Mouse (Mus musculus): Measurements from ENCODE around the gene Gm11492. TPM values are rescaled to one million over a fixed set of nuclear protein-coding genes. Genes with fewer than 3 reads are reported as not detected.
A peak's percentile ranks its signal among the peaks of the same experiment; 100 is the strongest.

Gm11492 gene
- not detected in 2 replicates for total RNA-seq (2017)

GRCm38 (mm10) chr11:87566501-87566900 lies at the start of gene Gm11492:
Gm11492 (plus strand) TSS chr11:87566653.
- no peak for ATAC-seq (replicated peaks; ENCODE audit: low read depth, poor library complexity, severe bottlenecking)

- peak; percentile 96 for ATAC-seq (replicated peaks; ENCODE audit: low read depth, poor library complexity, severe bottlenecking)
Observed at GRCm38 (mm10) chr11:87519260-87519659, 47.2 kb upstream of the Gm11492 start.

GRCm38 (mm10) chr11:87523466-87523865 lies 43.0 kb upstream of the Gm11492 start:
- ATAC-seq (replicated peaks; ENCODE audit: low read depth, poor library complexity, severe bottlenecking), result peak; percentile 50

- ATAC-seq (replicated peaks; ENCODE audit: low read depth, poor library complexity, severe bottlenecking), result no peak
Observed at GRCm38 (mm10) chr11:87523967-87524366, 42.5 kb upstream of the Gm11492 start.

- no peak for ATAC-seq (replicated peaks; ENCODE audit: low read depth, poor library complexity, severe bottlenecking)
Observed at GRCm38 (mm10) chr11:87524780-87525179, 41.7 kb upstream of the Gm11492 start.

GRCm38 (mm10) chr11:87527364-87527763 lies 39.1 kb upstream of the Gm11492 start:
- ATAC-seq (replicated peaks; ENCODE audit: low read depth, poor library complexity, severe bottlenecking), result peak; percentile 71

- ATAC-seq (replicated peaks; ENCODE audit: low read depth, poor library complexity, severe bottlenecking), result no peak
Observed at GRCm38 (mm10) chr11:87527990-87528389, 38.5 kb upstream of the Gm11492 start.

GRCm38 (mm10) chr11:87531695-87532094 lies 34.8 kb upstream of the Gm11492 start:
- ATAC-seq (replicated peaks; ENCODE audit: low read depth, poor library complexity, severe bottlenecking), result no peak

- no peak for ATAC-seq (replicated peaks; ENCODE audit: low read depth, poor library complexity, severe bottlenecking)
Observed at GRCm38 (mm10) chr11:87542285-87542684, 24.2 kb upstream of the Gm11492 start.

GRCm38 (mm10) chr11:87542906-87543305 lies 23.5 kb upstream of the Gm11492 start:
- no peak for ATAC-seq (replicated peaks; ENCODE audit: low read depth, poor library complexity, severe bottlenecking)

GRCm38 (mm10) chr11:87553342-87553741 lies 13.1 kb upstream of the Gm11492 start:
- no peak for ATAC-seq (replicated peaks; ENCODE audit: low read depth, poor library complexity, severe bottlenecking)

- ATAC-seq (replicated peaks; ENCODE audit: low read depth, poor library complexity, severe bottlenecking), result no peak
Observed at GRCm38 (mm10) chr11:87554386-87554785, 12.1 kb upstream of the Gm11492 start.

GRCm38 (mm10) chr11:87555106-87555703 lies 11.2 kb upstream of the Gm11492 start:
- ATAC-seq (replicated peaks; ENCODE audit: low read depth, poor library complexity, severe bottlenecking), result no peak

- ATAC-seq (replicated peaks; ENCODE audit: low read depth, poor library complexity, severe bottlenecking), result no peak
Observed at GRCm38 (mm10) chr11:87561208-87561607, 5.2 kb upstream of the Gm11492 start.

- no peak for ATAC-seq (replicated peaks; ENCODE audit: low read depth, poor library complexity, severe bottlenecking)
Observed at GRCm38 (mm10) chr11:87568255-87568953, 2.0 kb downstream of the Gm11492 start, which contains the start of gene Sept4. Sept4 (plus strand) TSS chr11:87568903.

GRCm38 (mm10) chr11:87570743-87571142 lies 4.3 kb downstream of the Gm11492 start:
- ATAC-seq (replicated peaks; ENCODE audit: low read depth, poor library complexity, severe bottlenecking), result no peak

- no peak for ATAC-seq (replicated peaks; ENCODE audit: low read depth, poor library complexity, severe bottlenecking)
Observed at GRCm38 (mm10) chr11:87571361-87571950, 5.0 kb downstream of the Gm11492 start.

- ATAC-seq (replicated peaks; ENCODE audit: low read depth, poor library complexity, severe bottlenecking), result no peak
Observed at GRCm38 (mm10) chr11:87573751-87574150, 7.3 kb downstream of the Gm11492 start.

- no peak for ATAC-seq (replicated peaks; ENCODE audit: low read depth, poor library complexity, severe bottlenecking)
Observed at GRCm38 (mm10) chr11:87574520-87575180, 8.2 kb downstream of the Gm11492 start.

- ATAC-seq (replicated peaks; ENCODE audit: low read depth, poor library complexity, severe bottlenecking), result peak; percentile 1; the same call in 1 of the 2 replicates
Observed at GRCm38 (mm10) chr11:87577601-87578248, 11.3 kb downstream of the Gm11492 start.
